Mouse (Mus musculus) heart, adult 2 months (tissue): ENCODE data around the gene Angptl7.

ENCODE experiments used
- CTCF ChIP-seq: fragments of 200-600 bp; IDR thresholded peaks from 2 replicates; pipeline ENCODE4 v1.8.1; 2022; ENCODE audit warnings: antibody characterized with exemption, mild to moderate bottlenecking, moderate library complexity
- POLR2A ChIP-seq: fragments of 200-500 bp; IDR thresholded peaks from 2 replicates; pipeline ENCODE4 v1.6.1; 2011; ENCODE audit warnings: mild to moderate bottlenecking, low read depth, low read length, control low read depth; ENCODE audit not compliant: insufficient read depth

- TF ChIP-seq CTCF (no peak), POLR2A (no peak)
Measured at GRCm38 (mm10) chr4:148518235-148518795, 18.1 kb upstream of the Angptl7 start.
